Comparison of ENCODE assay signal across 11 mouse cellular contexts in genomic region chr17:6789103-6789502, GRCm38 (mm10). TPM values are rescaled to one million over a fixed set of nuclear protein-coding genes. Genes with fewer than 3 reads are reported as not detected.
A peak's percentile ranks its signal among the peaks of the same experiment; 100 is the strongest.
DNase-seq lines count a peak whose midpoint lies in the region; ATAC-seq lines count a peak whose summit lies in the region.
"Had no signal": no experiment of that assay in that cellular context is flagged by ENCODE, and none has a peak within 500 bp of the region (broad histone marks: within the 10 kb centered on the region; RNA-seq: fewer than 3 reads in every experiment).

No protein-coding gene starts in this region.

- no peak overlapping the region for H3K9ac ChIP-seq in kidney, embryonic 14.5 days (ENCODE audit: low read depth, low read length)
- H3K9ac ChIP-seq: lung, embryonic 14.5 days; midbrain, embryonic 15.5 days; neural tube, embryonic 13.5 days; stomach, embryonic 15.5 days had no signal

- H3K4me1 ChIP-seq in kidney, embryonic 14.5 days (ENCODE audit: control insufficient read depth, insufficient read depth, low read length): no peaks in the 10 kb centered on the region
- H3K4me1 ChIP-seq: midbrain, embryonic 15.5 days; neural tube, embryonic 13.5 days; stomach, embryonic 15.5 days had no signal

- H3K4me3 ChIP-seq in kidney, embryonic 14.5 days (ENCODE audit: low read length): no peak overlapping the region
- H3K4me3 ChIP-seq: midbrain, embryonic 15.5 days; neural tube, embryonic 13.5 days; stomach, embryonic 15.5 days had no signal

- no peaks in the 10 kb centered on the region for H3K27me3 ChIP-seq in kidney, embryonic 14.5 days (ENCODE audit: control insufficient read depth, insufficient read depth, low read length)
- H3K27me3 ChIP-seq: stomach, embryonic 15.5 days had no signal

- H3K9me3 ChIP-seq in kidney, embryonic 14.5 days (ENCODE audit: control insufficient read depth, low read length): no peaks in the 10 kb centered on the region
- H3K9me3 ChIP-seq: midbrain, embryonic 15.5 days; neural tube, embryonic 13.5 days; stomach, embryonic 15.5 days had no signal

- H3K36me3 ChIP-seq in kidney, embryonic 14.5 days (ENCODE audit: control insufficient read depth, insufficient read depth, low read length): no peaks in the 10 kb centered on the region
- H3K36me3 ChIP-seq: midbrain, embryonic 15.5 days; neural tube, embryonic 13.5 days; stomach, embryonic 15.5 days had no signal

- DNase-seq in kidney, adult 11 months: peak; percentile 52
- peak; percentile 24 for DNase-seq in 3134 (ENCODE audit: extremely low read depth, insufficient read length, low spot score)
- DNase-seq in Muller cell, postnatal 12 days (ENCODE audit: inconsistent ontology term): peak; percentile 61
- DNase-seq in cerebellum, postnatal 25 days: peak; percentile 56 to 61
- DNase-seq in yolk sac, embryonic 10.5 days (ENCODE audit: low spot score): no peak
- DNase-seq: lung, embryonic 14.5 days had no signal

- ATAC-seq in kidney, embryonic 14.5 days (ENCODE audit: low FRiP score, low TSS enrichment): no peak
- no peak for ATAC-seq in activated CD4-positive, CD25-positive, alpha-beta regulatory T cell, adult 4 months
- ATAC-seq: midbrain, embryonic 15.5 days had no signal

- H3K4me2 ChIP-seq in kidney, embryonic 14.5 days (replicated peaks; ENCODE audit: low read depth, low read length): no peak overlapping the region
- H3K4me2 ChIP-seq: lung, embryonic 14.5 days; midbrain, embryonic 15.5 days; neural tube, embryonic 13.5 days; stomach, embryonic 15.5 days had no signal

- no peak overlapping the region for H3K27ac ChIP-seq in kidney, embryonic 14.5 days (ENCODE audit: low read depth, low read length)
- H3K27ac ChIP-seq: midbrain, embryonic 15.5 days; neural tube, embryonic 13.5 days; stomach, embryonic 15.5 days had no signal

RNA-seq across cellular contexts. Expression of gene Ezr, which starts 6.5 kb away (rescaled TPM):
- 96.7 and 158 TPM in 2 replicates for polyA plus RNA-seq in kidney, embryonic 14.5 days (2014; fragmentation: Nextera tagmentation; extraction: Ambion mirVana)
- polyA plus RNA-seq in activated CD4-positive, CD25-positive, alpha-beta regulatory T cell, adult 4 months (2017; shearing (Covaris generic)): 100 to 1,000 TPM; 112 to 143 TPM
